Mouse (Mus musculus) gastrocnemius, postnatal 36 days (tissue): ENCODE data around the gene Fndc3b. TPM values are rescaled to one million over a fixed set of nuclear protein-coding genes. Genes with fewer than 3 reads are reported as not detected.

ENCODE experiments used
- DNase-seq, 2 experiments: peaks; one replicate each; pipeline ENCODE4 v3.0.0; 2022
- intact Hi-C: fragments of 180-260 bp; cut with DNase I; formaldehyde crosslinking; loops from one replicate; pipeline ENCODE4 v1.15.1; 2025
- long read RNA-seq, 2 experiments: library from polyadenylated mRNA; stranded (forward); transcript quantifications; one replicate each; pipeline ENCODE4 v2.0.0; 2021
- total RNA-seq, 2 experiments: library from RNA; stranded (reverse); gene quantifications; 2 replicates each; pipeline ENCODE4 v1.2.3; 2021

Gene Fndc3b
- total RNA-seq, result 10 to 100 TPM; 17.1 to 22.2 TPM
- long read RNA-seq, experiment 1, result 0 reads
- long read RNA-seq, experiment 2, partial matches to known transcripts, result 0 of 4 reads
- long read RNA-seq, experiment 2, other reads (novel, unspliced or antisense), result 4 of 4 reads

- DNase-seq, result peak; percentile 90 to 94
- intact Hi-C loops, result loop anchor here (2.0 to 5.0 kb wide), 2 partner anchors 139 to 152 kb away; no protein-coding TSS in a partner anchor
Observed at GRCm38 (mm10) chr3:27710648-27711428, at the start of gene Fndc3b. Gene Fndc3b, minus strand, starts transcription at chr3:27711307.

DNA sequence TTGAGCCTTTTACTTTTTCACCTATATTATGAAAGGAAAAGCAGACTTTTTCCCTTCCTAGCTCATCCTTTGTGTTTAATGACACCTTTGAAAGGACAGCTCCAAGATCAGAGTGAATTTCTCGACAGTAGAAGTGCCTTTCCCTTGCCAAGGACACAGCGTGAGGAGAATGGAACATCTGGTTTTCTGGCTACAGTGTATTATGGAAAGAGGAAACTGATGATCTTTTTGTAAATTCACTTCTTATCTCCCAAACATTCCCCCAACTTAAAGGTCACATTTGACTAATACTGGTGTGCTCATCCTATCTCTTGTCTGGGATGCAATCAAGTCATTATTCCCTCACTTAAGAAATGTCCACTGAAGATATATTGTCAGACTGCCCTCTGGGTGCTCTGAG, 49.2 kb upstream of the Fndc3b start:
- no peak for DNase-seq
- intact Hi-C loops, result no loop called here

DNA sequence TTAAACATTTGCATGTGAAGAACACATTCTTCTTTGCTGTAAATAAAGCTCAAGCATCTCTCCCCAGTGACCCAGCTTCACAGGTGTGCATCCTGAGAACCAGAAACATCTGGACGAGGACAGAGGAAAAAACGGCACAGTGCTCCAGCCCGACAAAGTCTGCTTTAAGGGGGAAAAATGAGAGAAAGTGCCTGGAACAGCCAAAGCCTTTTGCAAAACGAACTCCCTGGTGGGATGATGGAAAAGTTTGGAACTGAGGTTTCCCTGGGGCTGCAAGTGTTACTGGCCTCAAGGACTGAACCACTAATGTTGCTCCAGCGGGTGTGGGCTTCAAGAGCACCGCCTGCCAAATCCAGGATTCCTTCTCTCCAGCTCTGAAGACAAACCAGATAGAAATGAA, 47.9 kb upstream of the Fndc3b start:
- peak; percentile 32 to 50 for DNase-seq
- intact Hi-C loops, result no loop called here

DNA sequence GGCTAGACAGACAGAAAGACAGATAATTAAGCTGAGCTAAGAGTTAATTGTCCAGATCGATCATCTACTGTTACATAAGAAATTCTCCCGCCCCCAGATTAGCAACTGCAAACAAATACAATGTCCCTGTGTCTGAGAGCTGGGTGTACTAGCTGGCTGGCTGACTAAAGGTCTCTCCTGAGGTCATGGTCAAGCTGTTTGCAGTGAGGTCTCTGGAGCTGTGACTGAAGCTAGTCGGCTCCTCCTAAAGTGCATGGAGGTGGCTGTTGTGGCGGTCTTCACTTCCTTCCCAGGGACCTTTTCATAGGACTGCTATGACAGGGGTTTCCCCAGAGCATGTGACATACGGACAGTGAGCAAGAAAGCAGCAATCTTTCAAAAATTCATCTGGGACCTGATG, 40.5 kb upstream of the Fndc3b start:
- no peak for DNase-seq
- intact Hi-C loops, result no loop called here

DNA sequence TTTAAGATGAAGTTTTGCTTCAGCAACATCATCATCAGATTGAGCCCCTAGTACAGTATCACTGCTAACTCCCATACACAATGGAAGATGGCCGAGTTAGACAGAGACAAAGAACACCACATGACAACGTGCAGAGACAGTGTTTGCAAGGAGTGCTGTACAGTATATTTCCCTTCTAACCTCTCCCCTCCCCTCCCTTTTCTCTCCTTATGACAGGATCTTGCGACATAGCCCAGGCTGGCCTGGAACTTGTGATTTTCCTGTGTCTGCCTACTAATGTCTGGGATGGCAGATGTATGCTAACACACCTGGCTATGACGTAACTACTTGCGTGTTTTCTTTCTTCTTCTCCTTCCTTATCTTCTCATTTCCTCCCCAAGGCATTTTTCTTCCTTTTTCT, 40.0 kb upstream of the Fndc3b start:
- intact Hi-C loops, result no loop called here
- no peak for DNase-seq

DNA sequence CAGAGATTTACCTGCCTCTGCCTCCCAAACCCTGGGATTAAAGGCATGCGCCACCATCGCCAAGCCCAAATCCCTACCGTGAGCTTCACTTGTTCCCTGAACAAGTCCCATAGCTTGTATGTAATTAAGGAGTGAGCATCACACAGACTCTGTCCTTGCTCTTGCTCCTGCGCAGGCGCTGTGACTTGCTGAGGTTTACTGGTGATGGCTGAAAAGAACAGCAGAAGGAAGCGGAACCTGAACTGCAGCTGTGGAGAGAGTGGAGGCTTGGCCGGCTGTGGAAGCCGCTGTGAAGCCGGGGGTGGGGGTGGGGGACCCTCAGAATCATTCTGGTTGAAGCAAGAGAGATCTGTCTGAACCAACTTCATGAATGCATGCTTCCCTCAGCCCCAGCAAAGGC, 34.5 kb upstream of the Fndc3b start:
- DNase-seq, result no peak
- intact Hi-C loops, result no loop called here

DNA sequence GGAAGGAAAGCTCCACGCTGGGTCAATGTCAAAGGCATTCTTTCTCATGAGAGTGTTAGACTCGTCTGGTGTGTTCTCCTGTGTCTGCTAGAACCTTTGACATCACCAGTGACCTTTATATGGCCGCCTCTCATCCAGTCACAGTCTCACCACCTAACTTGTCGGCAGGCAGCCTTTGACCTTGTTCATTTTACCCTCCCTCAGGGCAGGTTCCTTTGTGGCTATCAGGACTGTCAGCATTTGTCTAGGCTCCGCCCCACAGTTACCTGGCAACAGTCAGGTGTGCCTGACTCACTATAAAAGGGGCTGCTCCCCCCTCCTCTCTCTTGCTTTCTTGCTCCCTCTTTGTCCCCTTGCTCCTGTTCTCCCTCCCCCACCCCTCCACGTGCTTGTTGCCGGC, 33.6 kb upstream of the Fndc3b start:
- DNase-seq, result no peak
- intact Hi-C loops, result no loop called here

GRCm38 (mm10) chr3:27743271-27744145, 32.4 kb upstream of the Fndc3b start:
- intact Hi-C loops, result no loop called here
- no peak for DNase-seq

DNA sequence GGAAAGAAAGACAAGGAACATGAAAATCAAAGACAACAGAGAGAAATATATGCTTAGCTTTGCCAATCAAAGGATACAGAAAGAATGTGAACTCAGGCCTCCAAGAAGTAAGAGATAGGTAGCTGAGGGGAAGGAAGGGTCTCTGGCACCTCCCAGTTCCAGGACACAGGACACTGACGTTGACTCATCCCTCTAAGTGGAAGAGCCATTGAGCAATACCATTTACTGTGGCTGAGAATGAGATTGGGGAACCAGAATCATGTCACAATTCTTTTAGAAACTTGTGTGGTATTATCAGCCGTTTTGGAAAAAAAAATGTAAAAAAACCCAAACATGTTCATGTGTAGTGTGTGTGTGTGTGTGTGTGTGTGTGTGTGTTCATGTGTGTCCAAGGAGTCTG, 31.0 kb upstream of the Fndc3b start:
- DNase-seq, result no peak
- intact Hi-C loops, result no loop called here

DNA sequence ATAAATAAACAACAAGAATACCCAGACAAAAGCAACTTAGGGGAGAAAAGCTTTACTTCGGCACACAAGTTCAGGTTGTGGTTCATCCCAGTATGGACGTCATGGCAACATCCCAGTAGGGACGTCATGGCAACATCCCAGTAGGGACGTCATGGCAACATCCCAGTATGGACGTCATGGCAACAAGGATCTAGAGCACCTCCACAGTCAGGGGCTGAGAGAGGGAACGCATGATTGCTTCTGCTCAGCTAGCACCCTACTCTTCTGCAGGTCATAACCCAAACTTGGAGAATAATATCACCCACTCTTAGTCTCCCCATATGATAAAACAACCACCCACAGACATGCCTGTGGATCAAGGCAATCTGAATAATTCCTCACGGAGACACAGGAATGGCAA, 29.0 kb upstream of the Fndc3b start:
- intact Hi-C loops, result no loop called here
- no peak for DNase-seq

DNA sequence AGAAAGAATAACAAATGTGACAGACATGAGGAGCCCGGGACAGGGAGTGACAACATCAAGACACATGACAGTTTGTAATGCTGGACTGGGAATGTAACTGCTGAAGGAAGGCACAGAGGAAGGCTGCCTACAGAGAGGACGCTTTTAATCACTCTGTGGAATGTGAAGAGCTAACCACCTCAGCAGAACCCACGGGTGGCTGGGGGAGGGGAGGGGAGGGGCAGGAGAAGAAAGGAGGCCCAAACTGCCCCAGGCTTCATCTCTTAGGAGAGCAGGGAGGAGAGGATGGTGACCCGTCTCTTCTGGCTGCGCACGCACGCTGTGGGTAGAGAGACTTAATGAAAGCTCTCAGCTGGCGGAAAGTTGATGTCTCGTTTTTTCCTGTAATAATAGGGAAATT, 25.1 kb upstream of the Fndc3b start:
- DNase-seq, result no peak
- intact Hi-C loops, result no loop called here

GRCm38 (mm10) chr3:27735113-27735512, 24.0 kb upstream of the Fndc3b start:
- DNase-seq, result no peak

GRCm38 (mm10) chr3:27728798-27729782, 18.0 kb upstream of the Fndc3b start:
- intact Hi-C loops, result no loop called here
- no peak for DNase-seq

More at GRCm38 (mm10) chr3:27735113-27735512, 24.0 kb upstream of the Fndc3b start:
- intact Hi-C loops, result no loop called here

GRCm38 (mm10) chr3:27728176-27728575, 17.1 kb upstream of the Fndc3b start:
- intact Hi-C loops, result no loop called here
- no peak for DNase-seq

DNA sequence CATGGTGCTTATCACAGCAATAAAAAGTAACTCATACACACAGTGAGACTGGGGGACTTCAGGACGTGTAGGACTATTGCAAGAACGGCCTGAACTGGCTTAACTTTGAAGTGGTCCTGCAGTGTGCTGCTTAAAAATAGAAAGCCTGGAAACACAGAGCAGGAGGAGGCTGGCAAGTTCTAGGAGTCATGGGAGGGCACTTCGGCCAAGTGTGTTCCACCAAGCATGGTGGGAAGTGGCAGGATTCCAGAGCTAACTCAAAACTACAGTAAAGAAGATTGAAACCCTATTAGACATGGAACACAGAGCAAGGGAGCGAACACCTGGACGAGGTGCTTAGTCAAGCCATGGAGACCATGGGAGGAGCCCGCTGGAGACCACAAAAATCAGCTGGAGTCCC, 14.6 kb upstream of the Fndc3b start:
- intact Hi-C loops, result no loop called here
- no peak for DNase-seq

GRCm38 (mm10) chr3:27724208-27724607, 13.1 kb upstream of the Fndc3b start:
- intact Hi-C loops, result no loop called here
- no peak for DNase-seq

DNA sequence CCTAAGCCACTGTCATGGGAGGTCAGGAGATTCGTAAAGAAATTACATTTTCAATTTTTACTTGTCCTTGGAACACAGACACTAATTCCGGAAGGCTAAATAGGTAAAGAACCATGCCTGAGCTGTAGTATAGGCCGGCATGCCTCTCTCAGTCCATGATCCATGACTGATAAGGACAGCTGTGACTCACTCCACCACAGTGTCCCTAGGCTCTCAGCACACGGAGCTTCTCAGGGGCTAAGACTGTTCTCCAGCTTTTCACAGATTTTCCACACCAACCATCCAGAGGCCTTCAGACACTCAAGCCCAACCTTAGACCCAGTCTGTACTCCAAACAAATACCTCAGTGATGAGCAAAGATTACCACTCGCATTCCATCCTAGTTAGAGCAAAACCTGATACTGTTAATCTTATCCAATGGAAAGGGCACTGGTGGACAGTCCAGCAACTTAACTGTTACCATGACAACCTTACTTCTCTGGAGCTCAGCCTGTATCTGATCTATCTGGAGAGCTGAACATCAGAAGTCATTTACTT, 7.8 kb upstream of the Fndc3b start:
- intact Hi-C loops, result no loop called here
- DNase-seq, result no peak

- intact Hi-C loops, result loop anchor here (5.0 kb wide), 1 partner anchor 142 kb away; no protein-coding TSS in a partner anchor
- no peak for DNase-seq
Observed at GRCm38 (mm10) chr3:27713971-27714370, 2.9 kb upstream of the Fndc3b start.

DNA sequence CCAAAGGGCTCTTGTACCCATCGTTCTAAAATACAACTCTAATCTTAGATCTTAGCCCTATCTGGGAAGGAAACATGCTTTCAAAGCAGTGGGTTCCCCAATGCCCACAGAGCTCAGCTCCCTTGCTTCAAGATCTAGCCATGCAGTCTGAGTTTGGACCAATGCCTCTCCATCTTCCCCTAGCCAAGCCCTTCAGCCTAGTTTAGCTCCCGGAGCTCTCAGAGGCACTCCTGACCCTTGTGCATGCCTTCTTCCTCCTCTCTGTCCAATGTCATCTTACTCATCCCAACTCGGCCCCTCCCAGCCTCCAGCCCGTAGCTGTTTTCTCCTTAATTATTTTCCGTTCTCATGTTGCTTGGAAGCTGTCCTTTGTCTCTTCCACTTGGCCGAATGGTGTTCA, 1.3 kb upstream of the Fndc3b start:
- DNase-seq, result no peak
- intact Hi-C loops, result loop anchor here (5.0 kb wide), 1 partner anchor 140 kb away; no protein-coding TSS in a partner anchor
